8 mouse cellular contexts compared by ENCODE assay signal in the genomic region with DNA sequence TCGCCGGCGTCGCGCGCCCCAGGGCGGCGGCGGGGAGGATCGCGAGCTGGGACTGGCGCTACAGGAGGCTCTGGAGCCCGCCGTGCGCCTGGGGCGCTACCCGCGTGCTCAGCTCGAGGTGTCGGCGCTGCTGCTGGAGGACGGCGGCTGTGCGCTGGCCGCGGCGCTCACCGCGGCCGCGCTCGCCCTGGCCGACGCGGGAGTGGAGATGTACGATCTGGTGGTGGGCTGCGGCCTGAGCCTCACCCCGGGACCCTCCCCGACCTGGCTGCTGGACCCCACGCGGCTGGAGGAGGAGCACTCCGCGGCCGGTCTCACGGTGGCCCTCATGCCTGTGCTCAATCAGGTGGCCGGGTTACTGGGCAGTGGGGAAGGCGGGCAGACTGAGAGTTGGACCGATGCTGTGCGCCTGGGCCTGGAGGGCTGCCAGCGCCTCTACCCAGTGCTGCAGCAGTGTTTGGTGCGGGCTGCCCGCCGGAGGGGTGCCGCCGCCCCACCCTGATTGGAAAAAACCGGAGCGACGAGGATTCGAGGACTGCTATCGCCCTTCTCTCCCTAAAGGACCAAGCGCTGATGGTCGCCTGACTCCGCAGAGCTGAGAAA. TPM values are rescaled to one million over a fixed set of nuclear protein-coding genes. Genes with fewer than 3 reads are reported as not detected.
DNase-seq lines count a peak whose midpoint lies in the region; ATAC-seq and TF ChIP-seq lines count a peak whose summit lies in the region.

No protein-coding gene starts in this region.

- WGBS in bone marrow, adult 2 months: 2% methylated on average over 63 of the region's 63 CpGs
- WGBS in forebrain, embryonic 10.5 days: under 1% methylated on average over 63 of the region's 63 CpGs
- WGBS in hindbrain, embryonic 12.5 days: 1% methylated on average over 50 of the region's 63 CpGs
- under 1% methylated on average over 56 of the region's 63 CpGs for WGBS in stomach, embryonic 14.5 days

- peak overlapping the region; percentile 94 for H3K9ac ChIP-seq in hindbrain, embryonic 12.5 days
- peak overlapping the region; percentile 95 for H3K9ac ChIP-seq in stomach, embryonic 14.5 days (replicated peaks; ENCODE audit: low read depth, low read length)

- no peak for TF ChIP-seq POLR2A in bone marrow, adult 2 months (IDR thresholded peaks at IDR 0.05; ENCODE audit: borderline replicate concordance, control insufficient read depth, low read depth, low read length)

- intact Hi-C loops in left cerebral cortex, postnatal 14 days (cut with DNase I): no loop called here

- ATAC-seq in hindbrain, embryonic 12.5 days (ENCODE audit: low FRiP score): peak; percentile 66
- peak; percentile 19 for ATAC-seq in megakaryocyte, adult 5-6 weeks (ENCODE audit: poor library complexity, severe bottlenecking)
- ATAC-seq in stomach, embryonic 14.5 days (ENCODE audit: insufficient number of reproducible peaks, insufficient read depth, low FRiP score, low read depth): peak; percentile 65

- peak; percentile 22 to 36 for DNase-seq in lung, adult 18-20 months
- no peak for DNase-seq in lung, postnatal 25 days (ENCODE audit: low spot score)
- DNase-seq in forebrain, embryonic 10.5 days (ENCODE audit: extremely low spot score, low spot score): peak; percentile 44
- DNase-seq in left cerebral cortex, postnatal 14 days (ENCODE audit: low spot score in 2 of 2): peak; percentile 32 to 36

- H3K4me3 ChIP-seq in bone marrow, adult 2 months (replicated peaks; ENCODE audit: control insufficient read depth, low read depth, low read length): peak overlapping the region; percentile 93
- peak overlapping the region; percentile 98 for H3K4me3 ChIP-seq in forebrain, embryonic 10.5 days
- H3K4me3 ChIP-seq in hindbrain, embryonic 12.5 days: peak overlapping the region; percentile 100
- H3K4me3 ChIP-seq in stomach, embryonic 14.5 days (ENCODE audit: low read depth, low read length): peak overlapping the region; percentile 95

- 0 out of 2 replicates have a peak, but pooled peaks cover 2% of the 10 kb centered on the region for H3K9me3 ChIP-seq in forebrain, embryonic 10.5 days
- H3K9me3 ChIP-seq in hindbrain, embryonic 12.5 days (replicated peaks): no peaks in the 10 kb centered on the region
- H3K9me3 ChIP-seq in stomach, embryonic 14.5 days (ENCODE audit: control insufficient read depth, low read depth, low read length): no peaks in the 10 kb centered on the region

- H3K4me1 ChIP-seq in bone marrow, adult 2 months (ENCODE audit: control insufficient read depth, insufficient read depth, low read length): no peaks in the 10 kb centered on the region; the same call in 1 of the 2 replicates
- H3K4me1 ChIP-seq in forebrain, embryonic 10.5 days: peaks cover 37% of the 10 kb centered on the region
- H3K4me1 ChIP-seq in hindbrain, embryonic 12.5 days: peaks cover 23% of the 10 kb centered on the region
- peaks cover 13% of the 10 kb centered on the region; the same call in 1 of the 2 replicates for H3K4me1 ChIP-seq in stomach, embryonic 14.5 days (ENCODE audit: control insufficient read depth, insufficient read depth, low read length)

- no peak for TF ChIP-seq CTCF in bone marrow, adult 2 months (IDR thresholded peaks at IDR 0.05; ENCODE audit: control insufficient read depth, insufficient read depth, low read length)

- 0 out of 2 replicates have a peak, but pooled peaks cover 5% of the 10 kb centered on the region for H3K27me3 ChIP-seq in forebrain, embryonic 10.5 days (ENCODE audit: poor library complexity, severe bottlenecking)
- no peaks in the 10 kb centered on the region for H3K27me3 ChIP-seq in hindbrain, embryonic 12.5 days
- no peaks in the 10 kb centered on the region for H3K27me3 ChIP-seq in stomach, embryonic 14.5 days (ENCODE audit: control insufficient read depth, insufficient read depth, low read length)

- H3K36me3 ChIP-seq in forebrain, embryonic 10.5 days (replicated peaks): peaks cover 72% of the 10 kb centered on the region
- H3K36me3 ChIP-seq in hindbrain, embryonic 12.5 days: peaks cover 52% of the 10 kb centered on the region
- peaks cover 38% of the 10 kb centered on the region for H3K36me3 ChIP-seq in stomach, embryonic 14.5 days (ENCODE audit: control insufficient read depth, insufficient read depth, low read length)

- peak overlapping the region; percentile 99 for H3K4me2 ChIP-seq in hindbrain, embryonic 12.5 days (replicated peaks)
- peak overlapping the region; percentile 97 for H3K4me2 ChIP-seq in stomach, embryonic 14.5 days (replicated peaks; ENCODE audit: low read depth, low read length)

- H3K27ac ChIP-seq in bone marrow, adult 2 months (ENCODE audit: control insufficient read depth, insufficient read depth, low read depth, low read length, poor library complexity): peak overlapping the region; percentile 94
- peak overlapping the region; percentile 95 for H3K27ac ChIP-seq in forebrain, embryonic 10.5 days
- peak overlapping the region; percentile 78 for H3K27ac ChIP-seq in hindbrain, embryonic 12.5 days
- peak overlapping the region; percentile 88 for H3K27ac ChIP-seq in stomach, embryonic 14.5 days (ENCODE audit: low read length)

RNA-seq across cellular contexts. Expression of gene Exosc6, which starts 0.7 kb away (rescaled TPM):
- not detected in 2 replicates for polyA plus RNA-seq in bone marrow, adult 2 months (2011; ENCODE audit: insufficient read depth, insufficient read length, low replicate concordance, missing spikeins)
- 7.6 and 14.8 TPM in 2 replicates for polyA plus RNA-seq in forebrain, embryonic 10.5 days (2016; fragmentation: Nextera tagmentation; extraction: Ambion mirVana)
- 3.2 TPM in 1 of 2 replicates, not detected in the other for polyA plus RNA-seq in hindbrain, embryonic 12.5 days (2016; fragmentation: Nextera tagmentation; extraction: Ambion mirVana)
- total RNA-seq in left cerebral cortex, postnatal 14 days (2021): not detected
- 7.4 and 13.8 TPM in 2 replicates for total RNA-seq in megakaryocyte, adult 5-6 weeks (2015)
- 11.3 and 13.4 TPM in 2 replicates for total RNA-seq in megakaryocyte, adult 5-6 weeks (2017)
- 13.2 and 13.8 TPM in 2 replicates for polyA plus RNA-seq in stomach, embryonic 14.5 days (2014; fragmentation: Nextera tagmentation; extraction: Ambion mirVana)

RNA-seq across cellular contexts. Expression of gene Aars, which starts 23.8 kb away (rescaled TPM):
- 31.6 and 48.3 TPM in 2 replicates for polyA plus RNA-seq in bone marrow, adult 2 months (2011; ENCODE audit: insufficient read depth, insufficient read length, low replicate concordance, missing spikeins)
- 87.6 and 91.2 TPM in 2 replicates for polyA plus RNA-seq in forebrain, embryonic 10.5 days (2016; fragmentation: Nextera tagmentation; extraction: Ambion mirVana)
- polyA plus RNA-seq in hindbrain, embryonic 12.5 days (2016; fragmentation: Nextera tagmentation; extraction: Ambion mirVana): 78.5 and 83.5 TPM in 2 replicates
- total RNA-seq in left cerebral cortex, postnatal 14 days (2021): 10 to 100 TPM; 94.1 to 98.8 TPM
- 8.4 and 10.3 TPM in 2 replicates for total RNA-seq in megakaryocyte, adult 5-6 weeks (2015)
- 26.0 and 29.3 TPM in 2 replicates for total RNA-seq in megakaryocyte, adult 5-6 weeks (2017)
- polyA plus RNA-seq in stomach, embryonic 14.5 days (2014; fragmentation: Nextera tagmentation; extraction: Ambion mirVana): 43.2 and 52.0 TPM in 2 replicates

RNA-seq across cellular contexts. Expression of gene Ddx19b, which starts 25.2 kb away (rescaled TPM):
- 1.8 and 3.4 TPM in 2 replicates for polyA plus RNA-seq in bone marrow, adult 2 months (2011; ENCODE audit: insufficient read depth, insufficient read length, low replicate concordance, missing spikeins)
- polyA plus RNA-seq in forebrain, embryonic 10.5 days (2016; fragmentation: Nextera tagmentation; extraction: Ambion mirVana): 11.8 and 12.4 TPM in 2 replicates
- polyA plus RNA-seq in hindbrain, embryonic 12.5 days (2016; fragmentation: Nextera tagmentation; extraction: Ambion mirVana): 9.5 and 9.7 TPM in 2 replicates
- 10 to 100 TPM; 28.9 to 29.0 TPM for total RNA-seq in left cerebral cortex, postnatal 14 days (2021)
- 4.3 and 5.5 TPM in 2 replicates for total RNA-seq in megakaryocyte, adult 5-6 weeks (2015)
- total RNA-seq in megakaryocyte, adult 5-6 weeks (2017): 8.6 and 10.5 TPM in 2 replicates
- 6.2 and 7.7 TPM in 2 replicates for polyA plus RNA-seq in stomach, embryonic 14.5 days (2014; fragmentation: Nextera tagmentation; extraction: Ambion mirVana)

RNA-seq across cellular contexts. Expression of gene Clec18a, which starts 35.4 kb away (rescaled TPM):
- polyA plus RNA-seq in bone marrow, adult 2 months (2011; ENCODE audit: insufficient read depth, insufficient read length, low replicate concordance, missing spikeins): not detected in 2 replicates
- 1.6 and 2.9 TPM in 2 replicates for polyA plus RNA-seq in forebrain, embryonic 10.5 days (2016; fragmentation: Nextera tagmentation; extraction: Ambion mirVana)
- polyA plus RNA-seq in hindbrain, embryonic 12.5 days (2016; fragmentation: Nextera tagmentation; extraction: Ambion mirVana): 1.1 TPM in 2 replicates
- 1 to 10 TPM in 1 of 2 experiments, under 1 TPM in 1; 0.75 to 1.2 TPM for total RNA-seq in left cerebral cortex, postnatal 14 days (2021)
- not detected in 2 replicates for total RNA-seq in megakaryocyte, adult 5-6 weeks (2015)
- total RNA-seq in megakaryocyte, adult 5-6 weeks (2017): not detected in 2 replicates
- not detected in 2 replicates for polyA plus RNA-seq in stomach, embryonic 14.5 days (2014; fragmentation: Nextera tagmentation; extraction: Ambion mirVana)

RNA-seq across cellular contexts. Expression of gene Pdpr, which starts 37.6 kb away (rescaled TPM):
- 1.8 and 2.3 TPM in 2 replicates for polyA plus RNA-seq in bone marrow, adult 2 months (2011; ENCODE audit: insufficient read depth, insufficient read length, low replicate concordance, missing spikeins)
- 11.9 and 12.3 TPM in 2 replicates for polyA plus RNA-seq in forebrain, embryonic 10.5 days (2016; fragmentation: Nextera tagmentation; extraction: Ambion mirVana)
- 14.4 and 15.1 TPM in 2 replicates for polyA plus RNA-seq in hindbrain, embryonic 12.5 days (2016; fragmentation: Nextera tagmentation; extraction: Ambion mirVana)
- 10 to 100 TPM; 31.6 to 32.1 TPM for total RNA-seq in left cerebral cortex, postnatal 14 days (2021)
- 8.1 and 9.6 TPM in 2 replicates for total RNA-seq in megakaryocyte, adult 5-6 weeks (2015)
- 14.9 and 18.5 TPM in 2 replicates for total RNA-seq in megakaryocyte, adult 5-6 weeks (2017)
- 7.5 and 8.6 TPM in 2 replicates for polyA plus RNA-seq in stomach, embryonic 14.5 days (2014; fragmentation: Nextera tagmentation; extraction: Ambion mirVana)
